Mouse (Mus musculus): ENCODE measurements around the gene Zfp994.
"Not testable (repeated sequence)": the region's sequence is repeated elsewhere in the genome, so short reads cannot be mapped to it uniquely, and the experiment has no call there.

DNA sequence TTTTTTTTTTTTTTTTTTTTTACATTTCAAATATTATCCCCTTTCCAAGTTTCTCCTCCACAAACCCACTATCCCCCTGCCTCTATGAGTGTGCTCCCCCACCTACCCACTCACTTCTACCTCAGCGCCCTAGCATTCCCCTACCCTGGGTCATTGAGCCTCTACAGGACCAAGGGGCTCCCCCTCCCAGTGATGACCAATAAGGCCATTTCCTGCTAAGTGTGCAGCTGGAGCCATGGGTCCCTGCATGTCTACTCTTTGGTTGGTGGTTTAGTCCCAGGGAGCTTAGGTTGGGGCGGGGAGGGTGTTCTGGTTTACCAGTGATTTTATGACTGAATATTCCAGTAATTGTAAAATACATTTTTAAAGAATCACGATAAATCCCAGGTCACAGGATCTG, 401 bp downstream of the Zfp994 start:
- TF ChIP-seq POLR2A (IDR thresholded peaks at IDR 0.05; ENCODE audit: low read depth, low read length); TCF12 (IDR thresholded peaks at IDR 0.05; ENCODE audit: low read depth, low read length); CTCF (conservative IDR thresholded peaks at IDR 0.05 in 1 of 2, IDR thresholded peaks at IDR 0.05 in 1 of 2; ENCODE audit: low read depth in 2 of 2, low read length in 2 of 2); ZMIZ1 (IDR thresholded peaks at IDR 0.05; ENCODE audit: low read depth, low read length); MYC (IDR thresholded peaks at IDR 0.05; ENCODE audit: low read depth, low read length); PAX5 (IDR thresholded peaks at IDR 0.05; ENCODE audit: low read length): not testable (repeated sequence)

Measured in CH12.LX (cell line).